Mouse (Mus musculus): ENCODE measurements at regions not wholly inside any gene's neighbourhood (a gene's known extent, or its start where the extent isn't known, plus 50 kb on each side); places are given as distances from the start of the nearest gene placed in this dataset.

- TF ChIP-seq ZNF384 (IDR thresholded peaks at IDR 0.05; ENCODE audit: low read depth, low read length) (no peak), ZC3H11A (IDR thresholded peaks at IDR 0.05; ENCODE audit: borderline replicate concordance, low read depth, low read length) (no peak)
Observed at GRCm38 (mm10) chr14:62088174-62088573, 204.2 kb upstream of the Rnaseh2b start.

All from ES-E14 (cell line).